Mouse (Mus musculus) kidney, postnatal 0 days (tissue): ENCODE results near the gene Igfbp6. TPM values are rescaled to one million over a fixed set of nuclear protein-coding genes. Genes with fewer than 3 reads are reported as not detected.

ENCODE experiments used
- ATAC-seq: fragments of 200-750 bp; cut with Nextera tagmentation; replicated peaks from 2 replicates; pipeline ENCODE4 v1.8.0; 2017; ENCODE audit warnings: low read depth, moderate number of reproducible peaks, moderate TSS enrichment, moderate library complexity; ENCODE audit not compliant: low FRiP score
- DNase-seq: peaks from one replicate; pipeline ENCODE4 v3.0.0-alpha.2; 2016; ENCODE audit warnings: low spot score
- H3K27ac ChIP-seq: fragments of 300-500 bp; sonication (generic); 2 replicates; pipeline ENCODE4 v1.5.1; 2014; ENCODE audit warnings: mild to moderate bottlenecking
- H3K27me3 ChIP-seq: fragments of 300-500 bp; sonication (generic); 2 replicates; pipeline ENCODE4 v1.6.1; 2014; ENCODE audit warnings: low read length, mixed read lengths; ENCODE audit not compliant: insufficient read depth
- H3K36me3 ChIP-seq: fragments of 300-500 bp; sonication (generic); 2 replicates; pipeline ENCODE4 v1.6.1; 2014; ENCODE audit warnings: low read length, mixed read lengths; ENCODE audit not compliant: insufficient read depth
- H3K4me1 ChIP-seq: fragments of 300-500 bp; sonication (generic); replicated peaks from 2 replicates; pipeline ENCODE4 v1.6.1; 2014; ENCODE audit warnings: antibody characterized with exemption, low read length, mixed read lengths; ENCODE audit not compliant: insufficient read depth
- H3K4me2 ChIP-seq: fragments of 300-500 bp; sonication (generic); 2 replicates; pipeline ENCODE4 v1.6.1; 2014; ENCODE audit warnings: mild to moderate bottlenecking, low read length, moderate library complexity, mixed read lengths
- H3K4me3 ChIP-seq: fragments of 300-500 bp; sonication (generic); replicated peaks from 2 replicates; pipeline ENCODE4 v1.5.1; 2014; ENCODE audit warnings: low read depth, low read length
- H3K9ac ChIP-seq: fragments of 300-500 bp; sonication (generic); 2 replicates; pipeline ENCODE4 v1.6.1; 2014; ENCODE audit warnings: low read depth, low read length
- H3K9me3 ChIP-seq: fragments of 300-500 bp; sonication (generic); replicated peaks from 2 replicates; pipeline ENCODE4 v1.6.1; 2016; ENCODE audit warnings: low read length, inconsistent platforms, mixed read lengths
- CTCF ChIP-seq: IDR thresholded peaks from 2 replicates; pipeline ENCODE4 v1.5.1; 2016; ENCODE audit warnings: antibody characterized with exemption, low read depth, mild to moderate bottlenecking, moderate library complexity
- WGBS: fragments of 180-500 bp; shearing (Covaris S2); extraction: QIAGEN DNeasy Blood & Tissue Kit; methylation state at CpG from one replicate; pipeline ENCODE4 v1.1.7; 2014; 5-methylcytosine and 5-hydroxymethylcytosine counted together
- polyA plus RNA-seq: library from polyadenylated mRNA; unstranded; fragments of >200 nt; fragmentation: Nextera tagmentation; extraction: Ambion mirVana; gene quantifications from 2 replicates; pipeline ENCODE4 v1.2.1, GENCODE M21; 2015

Gene Igfbp6
- polyA plus RNA-seq, 1 experiment from 2014 or later: 28.3 TPM

GRCm38 (mm10) chr15:102119121-102119830, 24.9 kb upstream of the Igfbp6 start:
- H3K4me2 ChIP-seq: no peak overlapping the region
- H3K9me3 ChIP-seq: no peaks in the 10 kb centered on the region
- no peak overlapping the region for H3K9ac ChIP-seq
- DNase-seq (no peak), ATAC-seq (no peak)
- no peak overlapping the region for H3K27ac ChIP-seq
- H3K27me3 ChIP-seq: no peaks in the 10 kb centered on the region
- H3K36me3 ChIP-seq: peaks cover 48% of the 10 kb centered on the region
- no peaks in the 10 kb centered on the region for H3K4me1 ChIP-seq
- H3K4me3 ChIP-seq: no peak overlapping the region
- TF ChIP-seq CTCF: no peak
- 80% methylated on average over 8 of the region's 8 CpGs for WGBS

- Histone ChIP-seq H3K36me3 (peaks cover 48% of the 10 kb centered on the region), H3K4me1 (no peaks in the 10 kb centered on the region), H3K4me2 (no peak overlapping the region), H3K27me3 (no peaks in the 10 kb centered on the region), H3K27ac (no peak overlapping the region), H3K9me3 (no peaks in the 10 kb centered on the region), H3K9ac (no peak overlapping the region), H3K4me3 (no peak overlapping the region)
- 85% methylated on average over 2 of the region's 2 CpGs for WGBS
- no peak for ATAC-seq
- TF ChIP-seq CTCF: no peak
- no peak for DNase-seq
Measured at GRCm38 (mm10) chr15:102119831-102120170, 24.4 kb upstream of the Igfbp6 start.

GRCm38 (mm10) chr15:102120530-102120929, 23.6 kb upstream of the Igfbp6 start:
- H3K36me3 ChIP-seq: peaks cover 44% of the 10 kb centered on the region
- H3K4me1 ChIP-seq: no peaks in the 10 kb centered on the region
- WGBS: 84% methylated on average over 5 of the region's 5 CpGs
- H3K4me2 ChIP-seq: no peak overlapping the region
- DNase-seq (no peak), ATAC-seq (no peak)
- no peak overlapping the region for H3K9ac ChIP-seq
- H3K27ac ChIP-seq: no peak overlapping the region
- no peaks in the 10 kb centered on the region for H3K27me3 ChIP-seq
- no peak for TF ChIP-seq CTCF
- no peaks in the 10 kb centered on the region for H3K9me3 ChIP-seq
- no peak overlapping the region for H3K4me3 ChIP-seq

GRCm38 (mm10) chr15:102126303-102126702, 17.9 kb upstream of the Igfbp6 start:
- no peak overlapping the region for H3K4me3 ChIP-seq
- no peak overlapping the region for H3K27ac ChIP-seq
- no peak for TF ChIP-seq CTCF
- no peaks in the 10 kb centered on the region for H3K9me3 ChIP-seq
- no peaks in the 10 kb centered on the region for H3K4me1 ChIP-seq
- H3K27me3 ChIP-seq: no peaks in the 10 kb centered on the region
- H3K4me2 ChIP-seq: no peak overlapping the region
- DNase-seq (peak; percentile 59), ATAC-seq (no peak)
- H3K36me3 ChIP-seq: peaks cover 51% of the 10 kb centered on the region; the same call in 1 of the 2 replicates
- WGBS: 69% methylated on average over 2 of the region's 2 CpGs
- no peak overlapping the region for H3K9ac ChIP-seq

- Histone ChIP-seq H3K9me3 (no peaks in the 10 kb centered on the region), H3K27me3 (no peaks in the 10 kb centered on the region), H3K27ac (no peak overlapping the region), H3K9ac (no peak overlapping the region), H3K4me3 (no peak overlapping the region), H3K36me3 (peaks cover 38% of the 10 kb centered on the region), H3K4me1 (peaks cover 5% of the 10 kb centered on the region; the same call in 1 of the 2 replicates), H3K4me2 (no peak overlapping the region)
- 75% methylated on average over 9 of the region's 9 CpGs for WGBS
- no peak for ATAC-seq
- no peak for TF ChIP-seq CTCF
- DNase-seq: no peak
Measured at GRCm38 (mm10) chr15:102133314-102133713, 10.8 kb upstream of the Igfbp6 start.

- Histone ChIP-seq H3K9ac (no peak overlapping the region), H3K4me1 (peaks cover 5% of the 10 kb centered on the region; the same call in 1 of the 2 replicates), H3K27ac (no peak overlapping the region), H3K9me3 (no peaks in the 10 kb centered on the region), H3K36me3 (peaks cover 25% of the 10 kb centered on the region), H3K4me2 (peak overlapping the region; percentile 65; the same call in 1 of the 2 replicates), H3K4me3 (no peak overlapping the region), H3K27me3 (no peaks in the 10 kb centered on the region)
- ATAC-seq (no peak), DNase-seq (no peak)
- TF ChIP-seq CTCF: no peak
- WGBS: 81% methylated on average over 2 of the region's 2 CpGs
Measured at GRCm38 (mm10) chr15:102134709-102135108, 9.5 kb upstream of the Igfbp6 start.
